Mouse (Mus musculus) granulocyte monocyte progenitor cell, adult 5-6 weeks (primary cell): ENCODE measurements around the gene Eddm3b. TPM values are rescaled to one million over a fixed set of nuclear protein-coding genes. Genes with fewer than 3 reads are reported as not detected.

Experiments used
- ATAC-seq: replicated peaks from 2 replicates; pipeline ENCODE4 v1.8.0; 2016; ENCODE audit warnings: mild to moderate bottlenecking, moderate TSS enrichment, inconsistent platforms; ENCODE audit not compliant: poor library complexity, severe bottlenecking
- total RNA-seq, 2 experiments: library from RNA; stranded (forward) in 1 of 2; stranded (reverse) in 1 of 2; fragments of 200-712, 200-1000 nt in 1 of 2; fragments of >200 nt in 1 of 2; fragmentation: Nextera tagmentation in 1 of 2; gene quantifications; 2 replicates each; pipeline ENCODE4 v1.2.3; 2014 to 2017

The Eddm3b gene
- total RNA-seq, 2 experiments from 2014 or later = not detected

- ATAC-seq = peak; percentile 26
Observed at GRCm38 (mm10) chr14:51094096-51094875, 19.9 kb upstream of the Eddm3b start.

- ATAC-seq = no peak
Observed at GRCm38 (mm10) chr14:51094921-51095320, 19.3 kb upstream of the Eddm3b start.

GRCm38 (mm10) chr14:51095736-51096524 is 18.3 kb upstream of the Eddm3b start:
- peak; percentile 54 for ATAC-seq

GRCm38 (mm10) chr14:51098300-51098699 is 15.9 kb upstream of the Eddm3b start:
- peak; percentile 42 for ATAC-seq

- no peak for ATAC-seq
Observed at GRCm38 (mm10) chr14:51098921-51099320, 15.3 kb upstream of the Eddm3b start.

- ATAC-seq = no peak
Observed at GRCm38 (mm10) chr14:51101284-51101683, 12.9 kb upstream of the Eddm3b start.

- ATAC-seq = peak; percentile 81
Observed at GRCm38 (mm10) chr14:51103217-51103616, 11.0 kb upstream of the Eddm3b start.

GRCm38 (mm10) chr14:51104366-51104765 is 9.9 kb upstream of the Eddm3b start:
- no peak for ATAC-seq

GRCm38 (mm10) chr14:51106449-51106967 is 7.7 kb upstream of the Eddm3b start:
- ATAC-seq = no peak

GRCm38 (mm10) chr14:51111966-51112365 is 2.3 kb upstream of the Eddm3b start:
- ATAC-seq = no peak

GRCm38 (mm10) chr14:51113476-51113875 is 750 bp upstream of the Eddm3b start:
- no peak for ATAC-seq

- ATAC-seq = no peak
Observed at GRCm38 (mm10) chr14:51125684-51126083, 11.5 kb downstream of the Eddm3b start.

GRCm38 (mm10) chr14:51127648-51128258 is 13.5 kb downstream of the Eddm3b start:
- no peak for ATAC-seq

GRCm38 (mm10) chr14:51128775-51129623 is 14.8 kb downstream of the Eddm3b start:
- peak; percentile 88 for ATAC-seq

- no peak for ATAC-seq
Observed at GRCm38 (mm10) chr14:51129624-51129975, 15.4 kb downstream of the Eddm3b start.

GRCm38 (mm10) chr14:51130315-51130940 is 16.2 kb downstream of the Eddm3b start:
- no peak; the same call in 1 of the 2 replicates for ATAC-seq

GRCm38 (mm10) chr14:51131086-51131815 is 17.0 kb downstream of the Eddm3b start:
- no peak for ATAC-seq

GRCm38 (mm10) chr14:51132372-51132771 is 18.1 kb downstream of the Eddm3b start:
- peak; percentile 30; the same call in 1 of the 2 replicates for ATAC-seq

- no peak; the same call in 1 of the 2 replicates for ATAC-seq
Observed at GRCm38 (mm10) chr14:51140342-51140741, 26.1 kb downstream of the Eddm3b start.
